8 mouse cellular contexts compared by ENCODE assay signal in the genomic region with DNA sequence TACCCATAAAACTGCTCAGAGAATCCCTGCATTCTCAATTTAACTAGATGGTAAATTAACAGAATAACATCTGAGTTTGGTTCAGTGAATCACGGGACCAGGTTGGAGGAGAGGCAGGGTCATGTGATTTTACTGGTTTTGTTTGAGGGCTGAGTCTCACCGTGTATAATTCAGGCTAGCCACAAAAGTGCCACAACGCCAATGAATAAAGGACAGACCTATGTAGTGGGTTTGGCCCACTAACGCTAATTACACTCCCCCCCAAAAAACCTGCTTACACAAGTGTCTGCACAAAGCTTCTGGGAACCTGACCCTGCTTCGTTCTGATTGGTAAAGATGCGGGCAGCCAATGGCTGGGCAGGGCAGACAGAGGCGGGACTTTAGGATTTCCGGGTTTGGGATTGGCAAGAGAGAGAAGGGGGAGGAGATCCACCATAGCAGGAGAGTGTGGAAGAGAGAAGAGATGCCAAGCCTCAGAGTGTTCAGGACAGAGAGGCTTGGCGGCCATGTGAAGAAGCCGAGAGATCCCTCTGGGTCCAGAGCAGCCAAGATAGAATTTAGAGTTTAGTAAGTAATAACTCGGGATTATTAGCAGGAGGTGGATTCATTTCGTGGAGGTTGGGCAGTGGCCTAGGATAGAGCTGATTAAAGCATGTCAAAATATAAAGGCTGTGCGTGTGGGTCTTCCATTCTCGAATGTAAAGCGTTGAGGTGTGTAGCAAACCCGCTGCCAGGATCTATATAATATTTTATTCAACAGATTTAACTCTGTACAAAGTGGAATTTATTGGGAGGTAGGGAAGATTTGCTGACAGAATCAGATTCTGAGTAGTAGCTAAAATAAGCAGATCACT. TPM values are rescaled to one million over a fixed set of nuclear protein-coding genes. Genes with fewer than 3 reads are reported as not detected.
A peak's percentile ranks its signal among the peaks of the same experiment; 100 is the strongest.
DNase-seq lines count a peak whose midpoint lies in the region; ATAC-seq lines count a peak whose summit lies in the region.

No protein-coding gene starts in this region.

- ATAC-seq in heart, embryonic 13.5 days (ENCODE audit: extremely low read depth, insufficient number of reproducible peaks, low FRiP score, low TSS enrichment), result peak; percentile 93
- ATAC-seq in liver, embryonic 12.5 days, result peak; percentile 99
- peak; percentile 96 for ATAC-seq in stomach, embryonic 15.5 days (ENCODE audit: insufficient read depth, low FRiP score, low read depth)

- peak overlapping the region; percentile 62 for H3K4me3 ChIP-seq in brown adipose tissue, adult 24 weeks (ENCODE audit: insufficient read depth, low read depth, low read length)
- H3K4me3 ChIP-seq in heart, embryonic 13.5 days, result peak overlapping the region; percentile 55
- peak overlapping the region; percentile 56 for H3K4me3 ChIP-seq in liver, embryonic 12.5 days
- H3K4me3 ChIP-seq in stomach, embryonic 15.5 days (replicated peaks), result peak overlapping the region; percentile 45

- peak overlapping the region; percentile 57 for H3K27ac ChIP-seq in brown adipose tissue, adult 24 weeks (replicated peaks; ENCODE audit: low read depth, low read length)
- peak overlapping the region; percentile 51 for H3K27ac ChIP-seq in heart, embryonic 13.5 days (replicated peaks)
- H3K27ac ChIP-seq in liver, embryonic 12.5 days, result no peak overlapping the region
- H3K27ac ChIP-seq in stomach, embryonic 15.5 days, result peak overlapping the region; percentile 23; the same call in 1 of the 2 replicates

- no peaks in the 10 kb centered on the region for H3K9me3 ChIP-seq in heart, embryonic 13.5 days
- H3K9me3 ChIP-seq in liver, embryonic 12.5 days (replicated peaks), result no peaks in the 10 kb centered on the region
- no peaks in the 10 kb centered on the region for H3K9me3 ChIP-seq in stomach, embryonic 15.5 days

- H3K36me3 ChIP-seq in heart, embryonic 13.5 days, result no peaks in the 10 kb centered on the region; the same call in 1 of the 2 replicates
- H3K36me3 ChIP-seq in liver, embryonic 12.5 days, result no peaks in the 10 kb centered on the region
- peaks cover 3% of the 10 kb centered on the region; the same call in 1 of the 2 replicates for H3K36me3 ChIP-seq in stomach, embryonic 15.5 days

- DNase-seq in CD4-positive, CD25-positive, alpha-beta regulatory T cell, adult 2 months (ENCODE audit: low read depth, low spot score), result peak; percentile 89
- peak; percentile 51 for DNase-seq in fat pad, adult 2 months (ENCODE audit: extremely low read depth, low read depth, low spot score)
- DNase-seq in kidney, postnatal 10 days, result peak; percentile 90
- DNase-seq in natural killer cell, adult 2 months (ENCODE audit: low spot score in 2 of 2), result peak; percentile 80

- no peaks in the 10 kb centered on the region for H3K27me3 ChIP-seq in heart, embryonic 13.5 days (replicated peaks)
- H3K27me3 ChIP-seq in liver, embryonic 12.5 days (replicated peaks), result no peaks in the 10 kb centered on the region
- H3K27me3 ChIP-seq in stomach, embryonic 15.5 days (replicated peaks), result no peaks in the 10 kb centered on the region

- peaks cover 4% of the 10 kb centered on the region; the same call in 1 of the 2 replicates for H3K4me1 ChIP-seq in brown adipose tissue, adult 24 weeks (ENCODE audit: control insufficient read depth, insufficient read depth, insufficient read length, low read length)
- peaks cover 9% of the 10 kb centered on the region for H3K4me1 ChIP-seq in heart, embryonic 13.5 days
- H3K4me1 ChIP-seq in liver, embryonic 12.5 days, result peaks cover 18% of the 10 kb centered on the region
- H3K4me1 ChIP-seq in stomach, embryonic 15.5 days, result peaks cover 4% of the 10 kb centered on the region; the same call in 1 of the 2 replicates

- peak overlapping the region; percentile 67 for H3K4me2 ChIP-seq in heart, embryonic 13.5 days
- peak overlapping the region; percentile 70 for H3K4me2 ChIP-seq in liver, embryonic 12.5 days
- H3K4me2 ChIP-seq in stomach, embryonic 15.5 days, result peak overlapping the region; percentile 61

- peak overlapping the region; percentile 84 for H3K9ac ChIP-seq in heart, embryonic 13.5 days
- peak overlapping the region; percentile 63 for H3K9ac ChIP-seq in liver, embryonic 12.5 days
- peak overlapping the region; percentile 23; the same call in 1 of the 2 replicates for H3K9ac ChIP-seq in stomach, embryonic 15.5 days

- WGBS in heart, embryonic 13.5 days, result 3% methylated on average over 16 of the region's 16 CpGs
- WGBS in liver, embryonic 12.5 days (ENCODE audit: insufficient replicate concordance), result 6% methylated on average over 16 of the region's 16 CpGs
- WGBS in stomach, embryonic 15.5 days, result 2% methylated on average over 16 of the region's 16 CpGs

RNA-seq across cellular contexts. Expression of a gene that starts 12.8 kb away (rescaled TPM):
- not detected in 2 replicates for polyA plus RNA-seq in brown adipose tissue, adult 24 weeks (2012; ENCODE audit: insufficient read depth, insufficient read length, missing spikeins)
- polyA plus RNA-seq in heart, embryonic 13.5 days (2015; fragmentation: Nextera tagmentation; extraction: Ambion mirVana), result not detected in 2 replicates
- not detected in 2 replicates for polyA plus RNA-seq in liver, embryonic 12.5 days (2016; fragmentation: Nextera tagmentation; extraction: Ambion mirVana)
- not detected in 2 replicates for polyA plus RNA-seq in stomach, embryonic 15.5 days (2015; fragmentation: Nextera tagmentation; extraction: Ambion mirVana)

RNA-seq across cellular contexts. Expression of a gene that starts 17.6 kb away (rescaled TPM):
- polyA plus RNA-seq in brown adipose tissue, adult 24 weeks (2012; ENCODE audit: insufficient read depth, insufficient read length, missing spikeins), result 7.1 and 19.0 TPM in 2 replicates
- 11.2 and 11.5 TPM in 2 replicates for polyA plus RNA-seq in heart, embryonic 13.5 days (2015; fragmentation: Nextera tagmentation; extraction: Ambion mirVana)
- polyA plus RNA-seq in liver, embryonic 12.5 days (2016; fragmentation: Nextera tagmentation; extraction: Ambion mirVana), result 2.9 and 3.0 TPM in 2 replicates
- polyA plus RNA-seq in stomach, embryonic 15.5 days (2015; fragmentation: Nextera tagmentation; extraction: Ambion mirVana), result 8.5 and 8.8 TPM in 2 replicates

RNA-seq across cellular contexts. Expression of a gene that starts 28.3 kb away (rescaled TPM):
- polyA plus RNA-seq in brown adipose tissue, adult 24 weeks (2012; ENCODE audit: insufficient read depth, insufficient read length, missing spikeins), result 170 and 220 TPM in 2 replicates
- 1.4 and 2.1 TPM in 2 replicates for polyA plus RNA-seq in heart, embryonic 13.5 days (2015; fragmentation: Nextera tagmentation; extraction: Ambion mirVana)
- 0.87 and 0.90 TPM in 2 replicates for polyA plus RNA-seq in liver, embryonic 12.5 days (2016; fragmentation: Nextera tagmentation; extraction: Ambion mirVana)
- 5.1 and 5.3 TPM in 2 replicates for polyA plus RNA-seq in stomach, embryonic 15.5 days (2015; fragmentation: Nextera tagmentation; extraction: Ambion mirVana)

RNA-seq across cellular contexts. Expression of a gene that starts 35.3 kb away (rescaled TPM):
- 9.0 and 12.7 TPM in 2 replicates for polyA plus RNA-seq in brown adipose tissue, adult 24 weeks (2012; ENCODE audit: insufficient read depth, insufficient read length, missing spikeins)
- 67.9 and 75.5 TPM in 2 replicates for polyA plus RNA-seq in heart, embryonic 13.5 days (2015; fragmentation: Nextera tagmentation; extraction: Ambion mirVana)
- polyA plus RNA-seq in liver, embryonic 12.5 days (2016; fragmentation: Nextera tagmentation; extraction: Ambion mirVana), result 54.7 and 61.0 TPM in 2 replicates
- 55.9 and 63.0 TPM in 2 replicates for polyA plus RNA-seq in stomach, embryonic 15.5 days (2015; fragmentation: Nextera tagmentation; extraction: Ambion mirVana)

RNA-seq across cellular contexts. Expression of a gene that starts 38.3 kb away (rescaled TPM):
- polyA plus RNA-seq in brown adipose tissue, adult 24 weeks (2012; ENCODE audit: insufficient read depth, insufficient read length, missing spikeins), result 1,653 and 1,681 TPM in 2 replicates
- polyA plus RNA-seq in heart, embryonic 13.5 days (2015; fragmentation: Nextera tagmentation; extraction: Ambion mirVana), result 640 and 686 TPM in 2 replicates
- 938 and 976 TPM in 2 replicates for polyA plus RNA-seq in liver, embryonic 12.5 days (2016; fragmentation: Nextera tagmentation; extraction: Ambion mirVana)
- 1,013 and 1,066 TPM in 2 replicates for polyA plus RNA-seq in stomach, embryonic 15.5 days (2015; fragmentation: Nextera tagmentation; extraction: Ambion mirVana)

Comparison
In these comparisons a context has a peak if more than half of its experiments do, and no peak if none do; other contexts are left out.
1. H3K9ac ChIP-seq: peak in every context shown above with its lines; median percentile 84 in heart, embryonic 13.5 days; 63 in liver, embryonic 12.5 days; 23 in stomach, embryonic 15.5 days.
2. RNA of a gene that starts 28.3 kb away (polyA plus RNA-seq): 170 to 220 TPM in brown adipose tissue, adult 24 weeks; 5.1 to 5.3 TPM in stomach, embryonic 15.5 days, 1.4 to 2.1 TPM in heart, embryonic 13.5 days and 0.87 to 0.90 TPM in liver, embryonic 12.5 days; every median in the first group is over 10 times any median in the second.
3. Peak in every context shown above with its lines, with median percentiles within 50 percentile points of each other: DNase-seq, H3K4me3 ChIP-seq, ATAC-seq and H3K4me2 ChIP-seq.